Mouse (Mus musculus): ENCODE results near the gene Arhgef10l.

The Arhgef10l gene

GRCm38 (mm10) chr4:140525674-140526177, 140.1 kb downstream of the Arhgef10l start:
- DNase-seq (ENCODE audit: low read depth, low spot score): no peak

- DNase-seq (ENCODE audit: low read depth, low spot score): no peak
Measured at GRCm38 (mm10) chr4:140524927-140525326, 140.9 kb downstream of the Arhgef10l start.

DNA sequence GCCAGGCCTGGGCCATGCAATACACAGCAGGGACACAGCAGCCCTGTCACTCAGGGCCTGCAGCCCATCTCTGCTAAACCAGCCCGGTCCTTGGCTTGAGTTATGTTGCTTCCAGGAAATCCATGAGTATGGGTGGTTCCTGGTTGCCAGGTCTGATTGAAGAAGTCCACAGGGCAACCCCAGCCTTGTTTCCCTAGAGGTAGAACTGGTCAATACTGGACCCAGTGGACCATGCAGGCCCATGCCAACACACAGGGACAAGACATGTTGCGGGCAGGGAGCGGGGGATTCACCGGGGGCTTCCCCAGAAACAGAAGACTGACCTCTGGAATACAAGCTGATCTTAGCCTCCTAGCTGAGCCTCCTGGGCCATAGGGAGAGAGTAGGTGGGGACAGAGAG, 142.9 kb downstream of the Arhgef10l start:
- DNase-seq (ENCODE audit: low read depth, low spot score): no peak

DNA sequence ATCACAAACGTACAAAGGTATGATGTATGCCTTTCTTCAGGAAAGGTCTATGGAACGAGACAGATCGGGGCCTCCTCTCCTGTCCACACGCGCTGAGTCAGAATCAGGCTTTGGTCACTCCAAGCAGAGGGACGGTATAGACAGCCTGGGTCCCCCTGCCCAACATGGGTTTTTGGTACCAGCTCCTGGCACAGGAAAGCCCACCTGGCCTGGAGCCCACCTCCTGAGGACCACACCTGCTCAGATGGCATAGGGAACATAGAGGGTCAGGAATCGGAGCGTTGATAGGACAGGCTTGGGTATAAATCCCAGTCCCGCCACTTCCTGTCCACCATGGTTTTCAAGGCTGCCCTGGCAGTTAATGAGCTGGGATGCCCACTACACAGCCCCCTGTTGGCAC, 145.1 kb downstream of the Arhgef10l start:
- no peak for DNase-seq (ENCODE audit: low read depth, low spot score)

- no peak for DNase-seq (ENCODE audit: low read depth, low spot score)
Measured at GRCm38 (mm10) chr4:140513797-140514196, 152.0 kb downstream of the Arhgef10l start.

- DNase-seq (ENCODE audit: low read depth, low spot score): no peak
Measured at GRCm38 (mm10) chr4:140509856-140510255, 156.0 kb downstream of the Arhgef10l start.

- DNase-seq (ENCODE audit: low read depth, low spot score): no peak
Measured at GRCm38 (mm10) chr4:140507172-140507714, 158.6 kb downstream of the Arhgef10l start.

GRCm38 (mm10) chr4:140505608-140506002, 160.2 kb downstream of the Arhgef10l start:
- no peak for DNase-seq (ENCODE audit: low read depth, low spot score)

GRCm38 (mm10) chr4:140504921-140505607, 160.7 kb downstream of the Arhgef10l start:
- no peak for DNase-seq (ENCODE audit: low read depth, low spot score)

DNA sequence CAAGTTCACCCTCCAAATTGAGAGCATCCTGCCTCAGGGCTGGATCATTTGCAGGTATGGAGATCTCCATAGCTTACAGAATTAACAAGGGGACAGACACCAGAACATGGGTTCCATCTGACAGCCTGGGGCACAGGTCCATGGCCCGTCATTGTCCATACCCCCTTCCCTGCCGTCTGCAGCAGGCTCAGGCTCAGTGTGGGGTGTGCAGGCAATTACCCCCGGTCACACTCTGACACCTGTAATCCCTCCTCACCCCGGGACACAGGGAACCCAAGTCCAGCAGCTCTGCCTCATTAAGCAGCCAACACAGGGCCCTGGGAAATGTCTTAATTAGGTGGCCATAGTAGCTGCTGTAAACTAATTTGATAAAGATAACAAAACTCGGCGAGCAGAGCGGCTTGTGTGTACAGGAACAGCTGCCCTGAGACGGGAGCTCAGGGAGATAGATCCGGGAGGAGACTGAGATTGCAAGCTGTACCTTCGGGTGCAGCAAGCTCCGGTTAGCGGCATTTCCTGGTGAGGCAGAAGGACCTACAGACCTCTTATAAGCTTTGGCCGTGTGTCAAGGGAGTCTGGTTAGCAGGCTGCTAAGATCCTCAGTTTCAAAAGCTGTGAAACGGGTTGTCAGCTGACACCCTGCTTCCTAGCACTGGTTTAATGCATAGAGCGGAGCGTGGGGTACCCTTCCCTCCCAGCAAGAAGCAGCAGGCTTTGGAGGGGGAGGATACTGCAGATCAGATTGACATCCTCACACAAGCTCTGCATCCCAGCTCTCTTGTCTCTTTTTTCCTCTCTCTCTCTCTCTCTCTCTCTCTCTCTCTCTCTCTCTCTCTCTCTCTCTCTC, 161.5 kb downstream of the Arhgef10l start:
- no peak for DNase-seq (ENCODE audit: low read depth, low spot score)

- no peak for DNase-seq (ENCODE audit: low read depth, low spot score)
Measured at GRCm38 (mm10) chr4:140500766-140501165, 165.0 kb downstream of the Arhgef10l start.

GRCm38 (mm10) chr4:140499571-140499970, 166.2 kb downstream of the Arhgef10l start:
- no peak for DNase-seq (ENCODE audit: low read depth, low spot score)

DNA sequence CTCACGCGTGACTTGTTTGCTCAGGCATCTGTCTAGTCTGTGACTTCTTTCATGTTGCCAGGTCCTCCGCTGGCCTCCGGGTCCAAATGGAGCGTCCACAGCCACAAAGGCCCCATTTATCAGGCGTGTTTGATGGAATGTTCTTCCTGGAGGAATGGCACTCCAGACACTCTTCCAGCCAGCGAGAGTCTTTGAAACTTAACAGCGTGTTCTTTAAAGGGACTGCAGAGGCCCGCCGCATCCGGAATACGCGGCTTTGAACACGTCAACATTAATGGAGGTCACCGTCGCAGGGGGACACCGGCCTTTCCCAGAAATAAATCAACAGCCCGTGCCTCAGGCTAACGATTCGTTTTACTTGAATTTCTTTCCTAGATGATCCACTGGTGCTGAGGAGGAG, 168.6 kb downstream of the Arhgef10l start:
- DNase-seq (ENCODE audit: low read depth, low spot score): no peak

DNA sequence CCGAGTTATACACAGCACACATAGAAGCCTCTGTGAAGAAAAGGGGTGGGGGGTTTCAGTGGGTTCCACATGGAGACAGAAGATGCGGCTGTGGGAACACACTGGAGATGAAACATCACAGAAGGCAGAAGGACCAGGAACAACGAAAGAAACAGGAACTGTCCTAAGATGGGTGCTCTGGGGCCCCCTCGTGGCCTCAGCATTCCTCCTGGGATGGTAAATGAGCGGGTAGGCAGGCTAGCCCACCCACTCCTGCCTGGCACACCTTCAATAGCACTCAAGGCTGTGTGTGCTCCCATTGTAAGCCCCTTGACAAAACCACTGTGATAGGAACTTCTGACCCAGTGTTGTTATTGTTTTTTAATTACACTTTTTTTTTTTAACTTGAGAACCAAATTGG, 174.3 kb downstream of the Arhgef10l start:
- DNase-seq (ENCODE audit: low read depth, low spot score): no peak

DNA sequence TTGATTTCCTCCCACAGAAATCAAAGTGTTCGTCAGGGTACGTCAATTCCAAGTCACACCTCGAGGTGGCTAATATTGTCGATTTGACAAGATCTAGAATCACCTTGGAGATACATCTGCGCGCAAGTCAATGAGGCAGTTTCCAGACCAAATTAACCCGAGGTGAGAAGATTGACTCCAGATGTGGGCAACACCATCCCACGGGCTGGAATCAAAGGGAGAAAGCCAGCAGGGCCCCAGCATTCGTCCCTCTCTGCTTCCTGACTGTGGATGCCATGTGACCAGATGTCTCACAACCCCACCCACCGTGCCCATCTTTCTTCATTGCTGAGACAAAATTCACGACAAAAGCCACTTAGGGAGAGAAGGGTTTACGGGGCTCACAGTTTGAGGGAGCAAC, 180.4 kb downstream of the Arhgef10l start:
- no peak for DNase-seq (ENCODE audit: low read depth, low spot score)

DNA sequence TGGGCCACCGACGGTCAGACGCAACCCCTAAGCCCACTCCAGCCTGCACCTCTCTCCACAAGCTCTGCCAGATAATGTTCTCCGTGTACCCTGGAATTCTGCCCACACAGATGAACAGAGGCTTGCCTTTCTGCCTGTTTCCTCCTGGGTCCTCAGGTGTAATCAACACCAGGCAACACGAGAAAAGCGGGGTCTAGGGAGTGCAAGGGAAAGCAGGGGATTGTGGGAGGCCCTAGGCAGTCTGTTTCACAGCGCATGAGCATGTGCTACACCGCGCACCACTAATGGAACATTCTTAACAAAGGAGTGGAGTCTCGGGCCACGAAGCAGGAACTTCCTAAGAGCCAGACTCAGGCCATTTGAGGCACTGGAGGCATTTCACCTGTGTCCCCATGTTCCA, 182.7 kb downstream of the Arhgef10l start:
- no peak for DNase-seq (ENCODE audit: low read depth, low spot score)

- DNase-seq (ENCODE audit: low read depth, low spot score): no peak
Measured at GRCm38 (mm10) chr4:140480369-140481067, 185.3 kb downstream of the Arhgef10l start.

DNA sequence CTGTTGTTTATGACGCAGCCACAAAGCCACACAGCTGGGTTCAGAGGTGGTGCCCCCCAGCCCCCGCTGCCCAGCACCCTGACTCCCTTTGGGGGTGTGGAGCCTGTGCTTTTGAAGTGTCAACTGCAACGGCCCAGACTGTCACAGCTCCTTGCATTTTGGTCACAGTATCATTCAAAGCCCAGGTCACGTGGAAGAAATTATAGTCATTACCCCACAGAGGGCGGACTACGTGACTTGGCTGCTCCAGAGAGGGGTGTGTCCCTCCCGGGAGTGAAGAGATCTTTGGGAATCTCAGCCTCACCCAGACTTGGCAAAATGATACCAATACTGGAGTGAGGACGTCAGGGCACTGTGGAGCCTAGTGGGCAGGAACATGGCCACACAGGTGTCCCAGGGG, 190.6 kb downstream of the Arhgef10l start:
- no peak for DNase-seq (ENCODE audit: low read depth, low spot score)

DNA sequence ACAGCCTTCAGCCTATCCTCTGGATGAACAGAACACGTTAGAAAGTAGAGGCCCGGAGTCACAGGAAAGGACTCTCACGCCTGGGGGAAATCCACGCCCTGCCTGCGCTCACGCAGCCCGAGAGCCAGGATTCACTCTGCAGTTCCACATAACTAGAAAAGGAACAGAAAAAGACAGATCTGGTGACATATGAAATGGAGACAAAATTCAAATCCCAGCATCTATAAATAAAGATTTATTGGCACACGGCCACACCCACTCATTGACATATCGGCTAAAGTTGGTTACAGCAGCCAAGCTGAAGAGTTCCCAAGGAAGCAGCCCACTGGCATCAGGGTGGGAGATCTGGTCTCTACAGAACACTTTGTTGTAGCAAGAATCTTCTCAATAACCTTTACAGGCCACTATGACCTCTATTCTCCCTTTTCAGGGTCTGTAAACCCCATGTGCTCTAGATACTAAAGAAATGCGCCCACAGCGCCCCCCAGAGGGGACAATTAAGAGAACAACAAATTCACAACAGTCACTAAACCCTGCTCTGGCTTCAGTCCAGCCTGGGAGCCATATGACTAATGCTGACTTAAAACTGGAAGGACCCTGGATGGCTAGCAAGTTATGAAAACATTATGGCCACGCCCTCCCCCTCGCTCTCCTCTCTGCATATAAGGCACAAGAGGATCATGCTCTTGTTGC, 195.9 kb downstream of the Arhgef10l start:
- no peak for DNase-seq (ENCODE audit: low read depth, low spot score)

DNA sequence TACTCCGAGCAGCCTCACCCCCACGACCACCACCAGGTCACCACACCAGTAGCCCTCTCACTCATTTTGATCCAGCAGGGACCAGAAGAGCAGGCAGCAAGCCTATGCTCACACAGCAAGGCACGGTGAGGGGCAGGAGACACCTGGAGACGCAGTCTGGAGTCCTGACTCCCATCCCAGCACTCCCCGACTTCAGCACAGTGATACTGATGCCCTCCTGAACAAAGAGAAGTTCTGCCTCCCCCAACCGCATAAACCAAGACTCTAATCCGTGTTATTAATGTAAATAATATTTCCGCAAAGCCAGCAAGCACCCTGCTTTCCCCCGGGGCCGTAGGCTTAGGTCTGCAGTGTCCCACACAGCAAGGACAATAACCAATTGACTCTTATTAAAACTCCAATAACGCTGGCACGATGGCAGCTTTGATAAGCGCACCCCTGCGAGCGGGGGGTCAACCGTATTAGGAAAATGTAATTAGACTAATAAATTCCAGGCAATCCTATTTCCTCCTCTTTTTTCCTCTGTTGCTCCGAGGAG, 198.5 kb downstream of the Arhgef10l start:
- no peak for DNase-seq (ENCODE audit: low read depth, low spot score)

All from c-Kit-negative CD71-positive TER-119-positive erythroid progenitor cells, embryonic 14.5 days (primary cell).